Mouse (Mus musculus) spleen, adult 18-20 months (tissue): ENCODE results near the gene Plcg2.

Experiments used
- DNase-seq, 2 experiments: peaks; one replicate each; pipeline ENCODE4 v3.0.0; 2022; ENCODE audit warnings: mixed read lengths in 2 of 2

Plcg2 gene

DNA sequence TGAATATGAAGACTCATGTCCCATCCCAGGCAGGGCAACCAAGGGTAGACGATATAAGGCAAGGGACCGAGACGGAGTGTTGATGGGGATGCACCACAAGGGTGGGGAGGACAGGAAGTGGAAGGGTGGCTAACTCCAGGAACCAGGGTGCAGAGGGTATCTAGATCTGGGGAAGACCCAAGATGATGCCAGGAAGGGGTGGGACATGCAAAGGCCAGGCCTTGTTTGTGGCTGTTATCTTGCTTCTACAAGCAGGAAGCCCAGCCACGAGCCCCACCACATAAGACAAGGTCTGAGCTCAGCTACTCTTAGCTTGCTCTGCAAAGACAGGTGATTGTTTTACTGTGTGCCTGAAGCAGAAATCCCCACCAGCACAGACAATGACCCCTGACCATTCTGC, 50.4 kb downstream of the Plcg2 start:
- peak; percentile 47 to 51 for DNase-seq

DNA sequence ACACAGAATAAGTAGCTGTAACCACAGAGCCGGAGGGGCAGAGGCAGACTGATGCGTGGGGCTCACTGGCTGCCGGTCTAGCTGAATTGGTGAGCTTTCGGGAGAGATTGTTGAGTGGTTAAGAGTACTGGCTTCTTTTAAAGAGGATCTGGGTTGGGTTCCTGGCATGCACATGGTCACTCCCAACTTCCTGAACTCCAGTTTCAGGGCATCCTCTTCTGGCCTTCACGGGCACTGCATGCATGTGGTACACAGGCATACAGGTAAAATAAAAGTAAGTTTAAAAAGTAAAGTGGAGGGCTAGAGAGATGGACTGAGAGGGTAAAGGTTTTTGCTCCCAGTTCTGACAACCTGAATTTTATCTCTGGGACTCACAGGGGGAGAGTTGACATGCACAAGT, 52.4 kb downstream of the Plcg2 start:
- no peak for DNase-seq

DNA sequence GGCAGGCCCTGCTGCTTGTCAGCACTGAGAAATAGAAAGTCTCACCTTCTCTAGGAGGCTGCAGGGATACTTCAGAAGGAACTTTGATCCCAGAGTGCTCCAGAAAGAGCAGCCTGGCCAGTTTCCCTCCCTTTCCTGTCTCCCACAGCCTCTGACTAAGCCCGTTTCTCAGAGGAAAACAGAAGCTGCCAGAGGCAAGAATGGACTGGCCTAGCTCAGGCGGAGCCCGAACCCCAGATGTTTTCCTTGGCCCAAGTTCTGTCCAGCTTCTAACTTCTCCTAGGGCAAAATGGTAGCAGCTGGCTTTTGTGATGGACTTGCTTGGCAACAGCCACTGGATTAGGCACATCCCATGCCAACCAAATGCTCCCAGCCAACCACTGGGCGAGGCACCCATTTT, 62.9 kb downstream of the Plcg2 start:
- DNase-seq: no peak

DNA sequence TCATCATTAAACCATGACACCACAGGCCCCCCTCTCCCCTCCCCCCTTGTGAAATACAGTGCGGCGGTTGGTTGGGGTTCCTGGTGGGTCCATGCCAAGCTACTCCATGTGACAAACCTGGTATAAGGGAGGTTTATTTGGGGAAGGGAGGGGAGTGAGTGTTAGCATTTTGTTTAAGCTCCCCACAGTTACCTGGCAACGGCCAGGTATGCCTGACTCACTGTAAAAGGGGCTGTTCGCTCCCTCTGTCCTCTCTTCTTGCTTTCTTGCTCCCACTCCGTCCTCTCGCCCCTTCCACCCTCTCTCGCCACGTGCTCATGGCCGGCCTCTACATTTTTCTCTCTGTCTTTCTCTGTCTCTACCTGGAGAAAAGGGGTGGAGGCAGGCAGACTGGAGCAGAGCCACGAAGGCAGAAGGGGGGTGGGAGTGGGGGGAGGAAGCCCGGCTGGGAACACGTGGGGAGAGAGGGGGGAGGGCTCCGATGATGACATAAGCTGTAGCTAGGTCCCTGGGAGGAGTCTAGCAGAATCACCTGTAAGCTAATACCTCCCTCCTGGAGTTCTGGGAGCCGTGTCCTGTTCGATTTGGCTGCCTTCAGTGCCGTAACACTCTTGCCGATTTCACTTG, 63.8 kb downstream of the Plcg2 start:
- DNase-seq: no peak

DNA sequence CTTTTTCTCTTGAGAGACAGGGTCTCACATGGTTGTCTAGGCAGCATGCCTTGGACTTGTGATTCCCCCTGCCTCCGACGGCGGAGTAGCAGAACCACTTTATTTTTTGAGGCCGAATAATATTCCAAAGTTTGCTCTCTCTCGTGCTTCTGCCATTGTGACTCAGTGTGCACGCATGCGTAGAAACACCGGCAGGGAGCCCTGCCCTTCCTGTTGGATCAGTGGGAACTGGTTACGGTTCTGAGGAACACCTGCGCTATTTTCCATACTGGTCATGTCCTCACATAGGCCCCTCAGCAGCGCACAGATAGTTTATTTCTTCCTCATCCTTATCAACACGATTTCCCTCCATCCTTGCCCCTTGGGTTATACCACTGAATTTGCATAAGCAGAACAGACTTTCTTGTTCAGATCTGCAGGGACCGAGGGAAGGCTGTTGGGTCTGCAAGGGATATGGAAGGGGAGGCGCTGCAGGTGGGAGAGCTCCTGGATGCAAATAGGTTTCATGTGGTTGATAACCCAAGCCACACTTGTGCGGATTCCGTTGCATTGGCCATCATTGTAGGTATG, 64.4 kb downstream of the Plcg2 start:
- no peak for DNase-seq

DNA sequence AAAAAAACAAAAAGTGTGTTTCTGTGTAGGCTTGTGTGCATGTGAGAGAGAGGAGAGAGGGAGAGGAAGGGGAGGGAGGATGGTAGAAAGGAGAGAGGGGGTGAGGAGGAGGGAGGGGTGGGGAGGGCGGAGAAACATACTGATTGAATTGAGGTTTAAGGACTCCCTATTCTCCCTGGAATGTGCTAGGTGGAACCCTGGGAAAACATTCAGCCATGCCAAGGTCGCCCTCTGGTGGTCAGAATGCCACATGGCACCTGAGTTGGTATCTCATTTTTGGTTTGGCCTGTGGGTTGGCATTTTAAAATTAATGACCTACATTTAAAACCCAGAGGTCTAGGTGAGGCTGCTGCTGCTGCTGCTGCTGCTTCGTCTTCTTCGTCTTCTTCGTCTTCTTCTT, 71.3 kb downstream of the Plcg2 start:
- peak; percentile 27 to 66 for DNase-seq

DNA sequence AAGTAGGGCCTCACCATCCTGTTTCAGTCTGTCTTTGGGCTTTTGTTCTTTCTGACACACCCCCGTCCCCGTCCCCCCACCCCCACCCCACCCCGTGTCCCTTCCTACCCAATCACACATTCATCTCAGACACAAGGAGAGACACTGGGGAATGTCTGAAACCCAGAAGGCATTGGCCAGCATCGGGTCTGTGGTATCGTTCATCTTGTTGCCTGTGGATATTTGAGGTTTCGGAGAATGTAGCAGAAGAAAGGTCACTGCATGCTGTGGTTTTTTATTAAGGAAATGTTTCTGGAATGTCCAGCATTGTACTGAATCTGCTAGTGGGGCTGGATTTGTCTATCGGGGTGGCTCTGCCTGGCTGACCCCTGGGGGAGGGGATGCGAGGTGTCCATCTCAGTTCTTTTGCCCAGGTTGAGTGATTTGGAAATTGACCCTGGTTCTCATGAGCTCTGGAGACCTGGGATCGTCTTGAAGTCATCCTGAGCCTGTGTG, 78.2 kb downstream of the Plcg2 start:
- DNase-seq: no peak

DNA sequence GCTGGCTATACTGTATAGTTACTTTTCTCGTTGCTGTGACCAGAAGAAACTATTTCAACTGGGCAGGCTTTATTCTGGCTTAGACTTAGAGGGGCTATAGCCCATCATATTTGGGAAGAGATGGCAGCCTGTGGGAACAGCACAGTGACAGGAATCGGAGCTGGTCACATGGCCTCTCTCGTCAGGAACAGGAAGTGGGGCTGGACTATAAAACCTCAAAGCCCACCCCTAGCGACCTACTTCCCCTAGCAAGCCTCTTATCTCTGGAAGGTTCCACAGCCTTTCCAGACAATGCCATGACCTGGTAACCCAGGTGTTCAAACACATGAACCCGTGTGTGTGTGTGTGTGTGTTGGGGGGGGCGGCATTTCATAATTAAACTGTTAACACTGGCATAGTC, 79.0 kb downstream of the Plcg2 start:
- no peak for DNase-seq

DNA sequence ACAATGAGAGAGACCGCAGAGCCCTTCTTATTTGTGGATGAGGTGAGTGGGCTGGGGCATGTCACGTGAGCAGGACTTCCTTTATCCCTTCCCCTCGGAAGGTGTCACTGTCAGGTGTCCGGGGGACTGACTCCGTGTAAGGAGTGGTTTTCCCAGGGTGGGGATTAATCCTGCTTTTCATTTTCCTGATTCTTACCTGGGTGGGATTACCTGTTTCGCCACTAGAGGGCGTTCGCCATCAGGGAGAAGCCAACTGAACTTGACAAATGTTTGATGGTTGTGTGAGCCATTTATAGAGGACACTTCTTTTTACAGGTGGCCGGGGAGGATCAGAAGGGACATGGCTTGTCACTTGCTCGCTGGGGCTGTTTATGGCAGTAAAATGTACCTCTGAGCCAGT, 79.8 kb downstream of the Plcg2 start:
- peak in 1 of 2 experiments; percentile 19 for DNase-seq

DNA sequence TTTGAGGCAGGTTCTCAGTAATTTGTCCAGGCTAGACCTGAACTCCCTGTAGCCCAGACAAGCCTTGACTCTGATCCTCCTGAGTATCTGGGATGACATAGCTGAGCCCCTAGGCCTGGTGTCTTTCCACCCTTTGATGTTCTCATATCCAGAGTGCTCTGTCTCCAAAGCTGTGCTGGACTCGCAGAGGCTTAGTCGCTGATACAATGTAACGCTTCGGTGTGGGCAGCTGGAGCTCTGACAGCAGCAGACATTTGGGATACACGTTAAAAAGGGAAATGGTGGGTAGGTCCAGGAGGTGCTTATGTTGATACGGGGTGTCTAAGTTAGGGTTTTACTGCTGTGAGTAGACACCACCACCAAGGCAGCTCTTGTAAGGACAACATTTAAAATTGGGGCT, 80.8 kb downstream of the Plcg2 start:
- DNase-seq: no peak

DNA sequence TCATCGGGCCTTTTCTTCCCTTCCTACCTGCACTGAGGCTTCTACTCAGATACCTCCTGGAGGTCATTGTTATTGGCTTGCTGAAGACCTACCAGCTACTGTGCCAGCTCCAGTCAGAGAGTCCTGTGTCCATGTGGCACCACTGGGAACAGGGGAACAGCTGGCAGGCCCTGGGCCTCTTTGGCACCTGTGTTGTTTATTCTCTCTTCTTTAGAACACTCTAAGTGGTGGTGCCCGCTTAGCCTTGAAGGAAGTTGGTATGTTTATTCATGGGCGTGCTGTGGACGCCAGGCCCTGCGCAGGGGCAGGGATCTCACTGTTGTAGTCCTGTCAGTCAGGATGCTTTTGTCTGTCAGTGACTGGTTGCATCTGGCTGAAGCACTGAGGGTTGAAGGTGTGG, 95.8 kb downstream of the Plcg2 start:
- no peak for DNase-seq

DNA sequence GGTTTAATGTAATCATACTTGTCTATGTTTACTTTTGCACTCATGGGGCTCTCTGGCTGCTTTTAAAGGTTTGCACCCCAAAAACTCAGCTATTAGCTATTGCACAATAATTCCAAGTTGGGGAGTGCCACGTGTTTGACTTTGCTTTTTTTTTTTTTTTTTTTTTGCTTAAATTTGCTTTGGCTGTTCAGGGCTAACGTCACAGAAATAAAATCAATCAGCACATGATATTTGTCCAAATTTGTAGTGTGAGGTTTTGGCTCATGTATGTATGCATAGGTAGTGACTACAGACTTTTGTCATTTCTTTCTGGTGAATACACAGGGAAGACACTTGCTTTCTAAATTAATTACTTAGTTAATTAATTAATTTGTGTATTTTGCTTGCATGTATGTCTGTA, 96.9 kb downstream of the Plcg2 start:
- DNase-seq: no peak

DNA sequence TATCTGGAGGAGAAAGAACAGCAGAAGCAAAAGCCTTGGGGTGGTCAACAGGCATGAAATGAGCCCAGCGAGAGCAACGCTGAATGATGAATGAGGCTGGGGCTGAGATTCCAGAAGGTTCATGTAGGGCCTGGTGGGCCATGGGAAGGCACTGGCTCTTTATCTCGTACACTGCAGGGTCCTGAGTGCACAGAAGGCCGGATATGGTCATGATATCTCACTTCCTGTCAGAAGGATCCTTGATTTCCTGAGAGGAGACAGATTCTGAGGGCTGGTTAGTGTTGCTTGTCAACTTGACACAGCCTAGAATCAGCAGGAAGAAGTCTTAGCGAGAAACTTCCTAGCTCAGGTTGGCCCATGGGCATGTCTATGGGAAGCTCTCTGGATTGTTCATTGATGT, 98.7 kb downstream of the Plcg2 start:
- no peak for DNase-seq

DNA sequence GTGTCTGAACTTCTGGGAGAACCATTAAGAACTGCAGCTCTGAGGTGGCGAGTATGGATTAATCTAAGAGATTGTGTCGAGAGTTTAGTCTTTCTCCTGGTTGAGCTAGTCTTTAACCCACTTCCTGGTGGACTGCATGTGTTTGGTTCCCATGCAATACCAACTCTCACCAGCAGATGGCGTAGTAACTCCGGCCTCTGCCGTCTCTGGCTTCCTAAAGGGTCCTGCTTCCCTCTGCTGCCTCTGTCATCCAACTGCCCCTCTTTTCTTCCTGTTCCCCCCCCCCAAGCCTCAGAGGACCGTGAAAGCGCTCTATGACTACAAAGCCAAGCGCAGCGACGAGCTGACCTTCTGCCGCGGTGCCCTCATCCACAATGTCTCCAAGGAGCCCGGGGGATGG, 102.7 kb downstream of the Plcg2 start:
- peak in 1 of 2 experiments; percentile 23 for DNase-seq

DNA sequence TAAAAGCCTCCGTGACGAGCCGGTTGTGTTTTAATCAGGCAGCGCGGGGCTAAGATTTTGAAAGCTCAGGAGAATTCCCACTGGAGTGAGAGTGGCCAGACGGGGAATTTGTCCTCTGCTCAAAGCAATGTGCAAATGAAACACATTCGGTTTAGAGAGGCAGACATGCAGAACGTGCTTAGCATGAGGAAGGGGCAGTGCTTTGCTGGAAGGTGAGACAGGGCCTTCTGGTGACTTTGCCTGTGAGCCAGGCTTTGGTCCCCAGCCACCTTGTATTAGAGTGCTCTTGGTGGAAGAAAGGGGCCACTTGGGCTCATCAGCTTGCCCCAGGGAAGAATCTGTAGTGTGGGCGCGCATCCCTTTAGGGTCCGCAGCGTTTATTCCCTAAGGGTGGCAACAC, 106.0 kb downstream of the Plcg2 start:
- no peak for DNase-seq

DNA sequence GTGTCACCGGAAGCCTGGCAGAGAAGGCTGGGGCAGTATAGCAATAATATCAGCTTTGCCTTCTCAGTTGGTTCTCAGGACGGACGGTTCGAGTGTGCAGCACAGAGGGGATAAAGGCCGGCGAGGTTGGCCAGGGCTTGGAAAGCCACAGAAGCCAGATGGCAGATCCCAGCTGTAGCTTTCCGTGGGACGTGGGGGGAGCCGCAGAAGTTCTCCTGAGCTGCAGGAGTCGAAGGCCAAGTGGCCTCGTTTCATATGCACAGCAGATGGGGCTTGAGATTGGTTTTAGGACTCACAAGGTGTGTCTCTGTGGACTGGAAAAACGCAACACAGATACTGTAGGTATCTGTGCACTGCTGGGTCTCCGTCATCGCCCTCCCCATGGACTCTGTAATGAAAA, 106.6 kb downstream of the Plcg2 start:
- no peak for DNase-seq

DNA sequence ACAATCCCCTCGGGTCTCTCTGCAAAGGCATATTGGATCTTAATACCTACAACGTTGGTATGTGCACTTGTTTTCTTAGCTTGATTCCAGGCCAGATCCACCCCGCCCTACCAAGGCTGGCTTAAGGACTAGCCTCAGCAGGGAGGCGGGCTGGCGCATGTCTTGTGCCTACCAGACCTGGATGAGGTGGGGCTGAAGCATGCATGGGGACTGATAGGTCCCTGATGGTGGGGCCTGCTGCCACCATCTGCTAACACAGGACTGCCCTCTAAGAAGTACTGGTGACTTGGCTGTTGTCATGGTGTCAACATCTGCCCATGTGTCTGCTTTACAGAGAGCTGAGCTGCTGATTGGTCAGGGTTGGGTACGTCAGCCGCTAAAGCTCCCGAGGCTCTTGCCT, 107.1 kb downstream of the Plcg2 start:
- no peak for DNase-seq

DNA sequence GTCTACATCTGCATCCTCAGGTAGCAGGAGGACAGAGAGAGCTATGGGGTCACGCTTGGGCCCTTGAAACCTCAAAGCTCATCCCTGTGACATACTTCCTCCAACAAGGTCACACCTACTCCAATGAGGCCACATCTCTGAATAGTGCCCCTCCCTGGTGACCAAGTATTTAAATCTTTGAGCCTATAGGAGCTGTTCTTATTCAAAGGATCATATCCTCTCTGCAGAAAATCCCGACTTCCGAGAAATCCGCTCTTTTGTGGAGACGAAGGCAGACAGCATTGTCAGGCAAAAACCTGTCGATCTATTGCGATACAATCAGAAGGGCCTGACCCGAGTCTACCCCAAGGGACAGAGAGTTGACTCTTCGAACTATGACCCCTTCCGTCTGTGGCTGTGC, 112.4 kb downstream of the Plcg2 start:
- DNase-seq: no peak

DNA sequence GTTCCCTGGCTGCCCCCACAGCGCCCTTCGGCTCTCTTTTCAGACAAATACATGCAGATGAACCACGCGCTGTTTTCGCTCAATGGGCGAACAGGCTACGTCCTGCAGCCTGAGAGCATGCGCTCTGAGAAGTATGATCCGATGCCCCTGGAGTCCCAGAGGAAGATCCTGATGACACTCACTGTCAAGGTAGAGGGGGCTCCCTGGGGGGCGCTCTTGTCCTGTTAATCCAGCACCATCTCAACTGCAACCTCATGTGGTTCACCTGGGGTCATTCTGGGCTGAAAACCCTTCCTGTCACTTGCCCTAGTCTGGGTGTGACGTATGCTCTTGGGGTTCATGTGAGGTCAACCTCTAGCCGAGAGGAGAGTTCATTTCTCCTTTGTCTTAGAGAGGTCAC, 114.8 kb downstream of the Plcg2 start:
- DNase-seq: no peak

DNA sequence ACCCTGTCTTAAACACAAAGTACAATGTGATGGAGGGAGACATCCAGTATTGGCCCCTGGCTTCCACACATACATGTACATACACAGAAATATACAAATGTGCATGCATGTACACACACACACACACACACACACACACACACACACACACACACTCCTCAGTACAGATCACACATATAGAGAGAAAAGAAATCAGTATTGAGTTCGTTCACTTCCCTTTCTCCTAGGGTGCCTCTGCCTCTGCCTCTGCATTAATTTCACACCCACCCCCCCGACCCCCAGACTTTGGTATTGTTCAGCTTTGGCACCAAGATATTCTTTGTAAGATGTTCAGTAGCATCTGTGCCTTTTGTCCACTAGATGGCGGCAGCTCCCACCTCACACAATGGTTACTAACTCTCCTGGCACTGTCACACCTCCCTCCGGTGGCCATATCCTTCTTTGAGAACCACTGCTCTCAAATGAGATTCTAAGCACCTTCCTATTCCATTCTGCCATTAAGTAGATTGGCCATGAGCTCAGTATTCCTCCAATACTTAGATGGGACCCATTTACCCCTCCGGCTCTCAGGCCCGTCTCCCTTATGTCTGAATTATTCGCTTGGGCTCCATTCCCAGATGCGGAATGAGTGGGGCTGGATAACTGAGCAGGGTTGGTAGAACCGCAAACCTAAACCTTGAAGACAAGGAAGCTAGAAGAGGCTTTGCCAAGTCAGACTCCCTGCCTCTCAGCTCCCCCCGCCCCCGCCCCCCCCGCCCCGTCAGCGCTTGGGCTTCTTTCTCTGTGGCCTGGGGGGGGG, 128.1 kb downstream of the Plcg2 start:
- peak in 1 of 2 experiments; percentile 30 for DNase-seq

DNA sequence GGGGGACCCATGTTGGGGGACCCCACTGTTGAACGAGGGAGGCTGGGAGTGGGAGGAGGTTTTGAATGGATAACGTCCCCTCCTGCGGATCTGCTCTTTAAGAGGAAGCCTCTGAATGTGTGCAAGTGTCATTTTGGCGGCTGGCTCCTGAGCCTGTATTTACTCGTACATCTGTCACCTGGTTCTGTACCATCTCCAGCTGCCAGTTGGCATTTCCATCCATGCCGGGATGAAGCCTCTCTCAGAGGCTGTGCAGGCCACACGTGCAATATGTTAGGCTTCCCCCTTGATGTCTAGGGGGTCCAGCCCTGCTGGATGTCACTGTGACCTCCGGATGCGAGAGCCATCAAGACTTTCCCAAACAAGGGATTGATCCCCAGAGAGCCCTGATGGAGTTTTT, 129.0 kb downstream of the Plcg2 start:
- DNase-seq: no peak

DNA sequence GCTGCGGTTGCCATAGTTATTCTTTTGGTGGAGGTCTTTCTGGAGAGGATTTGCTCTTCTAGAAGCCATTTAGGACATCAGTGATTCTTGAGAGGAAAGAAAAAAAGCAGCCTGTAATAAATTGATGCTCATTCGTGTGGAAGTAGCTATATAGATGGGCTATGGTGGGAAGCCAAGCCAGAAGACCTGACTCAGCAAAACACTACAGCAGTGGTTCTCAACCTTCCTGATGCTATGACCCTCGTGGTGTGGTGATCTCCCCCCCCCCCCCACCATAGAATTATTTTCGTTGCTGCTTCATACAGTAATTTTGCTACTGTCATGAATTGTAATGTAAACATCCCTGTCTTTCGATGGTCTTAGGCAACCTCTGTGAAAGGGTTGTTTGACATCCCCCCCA, 134.4 kb downstream of the Plcg2 start:
- DNase-seq: no peak

DNA sequence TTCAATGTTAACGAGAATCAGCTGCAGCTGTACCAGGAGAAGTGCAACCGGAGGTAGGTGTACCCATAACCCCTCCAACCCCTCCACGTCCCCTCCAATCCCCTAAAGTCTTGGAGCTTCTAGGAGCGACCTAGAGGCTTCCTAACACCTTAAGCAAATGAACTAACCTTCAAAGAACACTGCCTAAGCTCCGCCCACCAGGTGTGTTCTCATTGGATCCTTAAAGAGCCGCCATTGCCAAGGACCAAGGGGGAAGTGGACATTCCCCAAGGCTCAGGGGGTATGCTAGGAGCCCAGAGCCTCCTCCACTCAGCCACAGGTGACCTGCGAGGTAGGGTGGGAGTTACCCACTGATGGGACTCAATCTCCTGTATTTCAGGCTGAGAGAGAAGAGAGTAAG, 136.3 kb downstream of the Plcg2 start:
- DNase-seq: no peak

DNA sequence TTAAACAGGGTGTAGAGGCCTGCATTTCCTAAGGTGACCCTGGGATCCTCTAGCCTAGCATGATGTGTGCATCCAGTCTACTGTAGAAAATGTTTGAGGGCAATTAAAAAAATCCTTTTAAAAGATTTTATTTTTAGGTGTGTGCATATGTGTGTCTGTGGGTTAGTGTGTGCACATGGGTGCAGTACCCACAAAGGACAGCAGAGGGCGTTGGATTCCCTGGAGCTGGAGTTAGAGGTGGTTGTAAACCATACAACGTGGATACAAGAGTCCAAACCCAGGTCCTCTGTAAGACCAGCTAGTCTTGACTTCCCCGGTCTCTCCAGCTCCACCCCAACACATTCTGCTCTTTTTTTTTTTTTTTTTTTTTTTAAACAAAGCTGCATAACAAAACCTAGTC, 139.4 kb downstream of the Plcg2 start:
- no peak for DNase-seq
